Mouse (Mus musculus) MEL-GATA-1-ER (cell line): ENCODE data around the gene Vamp8.

Experiments used
- DNase-seq: peaks from one replicate; pipeline ENCODE4 v3.0.0-alpha.2; 2012; ENCODE audit warnings: low read depth; ENCODE audit errors: extremely low read depth

Vamp8 gene

GRCm38 (mm10) chr6:72389941-72390771, at the start of gene Vamp8:
TSS of gene Vamp8 (minus strand) at chr6:72390703.
- DNase-seq, result no peak

GRCm38 (mm10) chr6:72439355-72440185, 49.1 kb upstream of the Vamp8 start, which contains the start of gene Mat2a:
TSS of gene Mat2a (minus strand) at chr6:72439558.
- peak; percentile 90 for DNase-seq

GRCm38 (mm10) chr6:72438862-72439354, 48.4 kb upstream of the Vamp8 start:
- peak; percentile 49 for DNase-seq

- DNase-seq, result no peak
Measured at GRCm38 (mm10) chr6:72438226-72438625, 47.7 kb upstream of the Vamp8 start.

- DNase-seq, result no peak
Measured at GRCm38 (mm10) chr6:72432153-72432552, 41.6 kb upstream of the Vamp8 start.

- no peak for DNase-seq
Measured at GRCm38 (mm10) chr6:72430989-72431921, 40.8 kb upstream of the Vamp8 start.

GRCm38 (mm10) chr6:72429061-72429842, 38.7 kb upstream of the Vamp8 start:
- no peak for DNase-seq

GRCm38 (mm10) chr6:72428036-72428435, 37.5 kb upstream of the Vamp8 start:
- peak; percentile 43 for DNase-seq

GRCm38 (mm10) chr6:72425646-72426045, 35.1 kb upstream of the Vamp8 start:
- DNase-seq, result no peak

GRCm38 (mm10) chr6:72420901-72421300, 30.4 kb upstream of the Vamp8 start:
- no peak for DNase-seq

GRCm38 (mm10) chr6:72419806-72420205, 29.3 kb upstream of the Vamp8 start:
- no peak for DNase-seq

GRCm38 (mm10) chr6:72418279-72418678, 27.8 kb upstream of the Vamp8 start:
- DNase-seq, result no peak

- DNase-seq, result no peak
Measured at GRCm38 (mm10) chr6:72415964-72416772, 25.7 kb upstream of the Vamp8 start.

- DNase-seq, result no peak
Measured at GRCm38 (mm10) chr6:72415181-72415580, 24.7 kb upstream of the Vamp8 start.

- DNase-seq, result peak; percentile 75
Measured at GRCm38 (mm10) chr6:72414076-72414756, 23.7 kb upstream of the Vamp8 start, which contains the start of gene Ggcx. TSS of gene Ggcx (plus strand) at chr6:72414308.

- DNase-seq, result no peak
Measured at GRCm38 (mm10) chr6:72410518-72410917, 20.0 kb upstream of the Vamp8 start.

- no peak for DNase-seq
Measured at GRCm38 (mm10) chr6:72410003-72410402, 19.5 kb upstream of the Vamp8 start.

- peak; percentile 58 for DNase-seq
Measured at GRCm38 (mm10) chr6:72409567-72409966, 19.1 kb upstream of the Vamp8 start.

GRCm38 (mm10) chr6:72407119-72407518, 16.6 kb upstream of the Vamp8 start:
- DNase-seq, result peak; percentile 84
